Mouse (Mus musculus): ENCODE measurements around the gene Psen1.

- TF ChIP-seq CTCF (IDR thresholded peaks at IDR 0.05; ENCODE audit: borderline replicate concordance, insufficient read depth, low read depth, low read length) = no peak
- no peak for TF ChIP-seq POLR2A (IDR thresholded peaks at IDR 0.05; ENCODE audit: borderline replicate concordance, insufficient read depth, low read length)
Measured at GRCm38 (mm10) chr12:83721281-83721680, 33.3 kb downstream of the Psen1 start.

All from cerebellum, adult 2 months (tissue).